8 mouse cellular contexts compared by ENCODE assay signal in the genomic region with DNA sequence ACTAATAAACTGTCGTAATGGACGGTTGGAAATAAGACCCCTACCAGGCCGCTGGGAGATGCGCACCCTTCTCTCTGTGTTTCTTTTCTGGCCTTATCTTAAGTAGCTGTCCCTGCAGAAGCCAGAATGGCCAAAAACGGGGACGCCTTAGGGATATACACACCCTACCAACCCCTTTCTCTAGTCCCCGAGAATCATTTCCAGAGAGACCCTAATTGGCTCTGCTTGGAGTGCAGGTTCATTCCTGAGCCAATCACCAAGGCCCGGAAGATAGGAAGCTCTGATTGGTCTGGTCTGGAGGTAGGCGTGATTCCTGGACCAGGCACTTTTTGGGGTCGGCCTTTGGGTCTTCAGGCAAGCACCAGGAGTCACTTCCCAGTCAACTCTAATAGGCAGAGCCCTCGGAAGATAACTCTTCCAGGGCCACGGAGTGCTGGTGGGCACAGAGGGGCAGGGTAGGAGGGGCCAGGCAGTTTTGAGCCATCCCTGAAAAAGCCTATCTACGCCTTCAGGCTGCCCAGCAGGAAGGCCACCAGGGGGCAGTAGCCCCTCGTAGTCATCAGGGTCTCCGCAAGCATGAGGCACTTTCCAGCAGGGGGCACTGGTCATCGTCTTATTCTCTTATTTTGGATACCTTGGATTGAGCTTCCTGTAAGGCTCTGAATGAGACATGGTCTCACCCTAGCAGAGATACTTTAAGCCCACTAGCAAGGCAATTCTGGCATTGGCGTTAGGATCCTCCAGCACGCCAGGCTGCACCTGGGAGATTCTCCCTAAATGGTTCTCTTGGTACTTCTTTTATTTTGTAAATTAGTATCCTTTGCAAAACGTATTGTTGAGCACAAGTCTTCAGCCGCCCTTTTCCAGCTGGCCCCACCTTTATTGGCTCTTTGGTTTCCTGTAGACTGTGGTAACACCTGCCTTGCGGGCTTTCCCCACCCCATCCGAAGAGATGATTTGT. TPM values are rescaled to one million over a fixed set of nuclear protein-coding genes. Genes with fewer than 3 reads are reported as not detected.
DNase-seq lines count a peak whose midpoint lies in the region; ATAC-seq and TF ChIP-seq lines count a peak whose summit lies in the region.

No protein-coding gene starts in this region.

- POLR2A ChIA-PET in Patski (lab: Charles Lee): no interaction called here

- 7% methylated on average over 22 of the region's 22 CpGs for WGBS in hindbrain, embryonic 13.5 days

- peak overlapping the region; percentile 67 for H3K9ac ChIP-seq in hindbrain, embryonic 13.5 days

- no peaks in the 10 kb centered on the region for H3K27me3 ChIP-seq in Patski
- peaks cover 5% of the 10 kb centered on the region; the same call in 1 of the 2 replicates for H3K27me3 ChIP-seq in hindbrain, embryonic 13.5 days

- peak overlapping the region; percentile 57 for H3K4me2 ChIP-seq in hindbrain, embryonic 13.5 days

- H3K4me3 ChIP-seq in hindbrain, embryonic 13.5 days: peak overlapping the region; percentile 46

- peaks cover 3% of the 10 kb centered on the region; the same call in 1 of the 2 replicates for H3K36me3 ChIP-seq in hindbrain, embryonic 13.5 days

- H3K9me3 ChIP-seq in hindbrain, embryonic 13.5 days: no peaks in the 10 kb centered on the region

- peak; percentile 92 for ATAC-seq in Patski
- ATAC-seq in hindbrain, embryonic 13.5 days (ENCODE audit: low FRiP score): peak; percentile 97

- peak; percentile 100 for TF ChIP-seq CTCF in Patski (IDR thresholded peaks at IDR 0.05)

- DNase-seq in Patski (ENCODE audit: low read depth, low spot score): peak; percentile 89
- DNase-seq in cerebellum, postnatal 14 days: peak; percentile 98 to 99
- DNase-seq in frontal cortex, postnatal 14 days (ENCODE audit: low spot score in 2 of 2): peak; percentile 89 to 97
- DNase-seq in layer of hippocampus, postnatal 14 days (ENCODE audit: low spot score in 2 of 2): peak; percentile 98 to 99
- DNase-seq in lung, postnatal 10 days: peak; percentile 96
- DNase-seq in ovary, postnatal 14 days (ENCODE audit: low spot score): peak; percentile 94
- DNase-seq in thymus, postnatal 10 days (ENCODE audit: low spot score in 2 of 2): peak; percentile 76 to 96

- in situ Hi-C loops in Patski (cut with MboI; ENCODE audit: low pct_unique_long_range_greater_than_20kb): loop anchor here (5.0 kb wide), 3 partner anchors 40 to 205 kb away; no protein-coding TSS in a partner anchor

- peaks cover 15% of the 10 kb centered on the region for H3K4me1 ChIP-seq in hindbrain, embryonic 13.5 days (replicated peaks)

- CTCF ChIA-PET in Patski (lab: Charles Lee): interaction anchor here (0.6 to 5.6 kb wide), 39 partner anchors 8 to 275 kb away, joined by 3 to 60 read pairs (median 3); a partner anchor contains a TSS

- H3K27ac ChIP-seq in hindbrain, embryonic 13.5 days: peak overlapping the region; percentile 86

RNA-seq across cellular contexts. Expression of a gene that starts 9.1 kb away (rescaled TPM):
- 30.2 TPM for polyA plus RNA-seq in Patski (2021)
- 6.5 and 7.8 TPM in 2 replicates for polyA plus RNA-seq in hindbrain, embryonic 13.5 days (2015; fragmentation: Nextera tagmentation; extraction: Ambion mirVana)
- 10 to 100 TPM; 25.9 to 27.5 TPM for total RNA-seq in layer of hippocampus, postnatal 14 days (2021)

RNA-seq across cellular contexts. Expression of a gene that starts 56.9 kb away (rescaled TPM):
- polyA plus RNA-seq in Patski (2021): 53.2 TPM
- 37.3 and 38.0 TPM in 2 replicates for polyA plus RNA-seq in hindbrain, embryonic 13.5 days (2015; fragmentation: Nextera tagmentation; extraction: Ambion mirVana)
- 10 to 100 TPM; 29.3 to 30.1 TPM for total RNA-seq in layer of hippocampus, postnatal 14 days (2021)

Comparison
In these comparisons a context has a peak if more than half of its experiments do, and no peak if none do; other contexts are left out.
1. Peak in every context shown above with its lines: DNase-seq, ATAC-seq, H3K4me3 ChIP-seq and H3K27ac ChIP-seq.